Mouse (Mus musculus) left cerebral cortex, adult 18-20 months (tissue): Measurements from ENCODE around the gene Ccdc88b. TPM values are rescaled to one million over a fixed set of nuclear protein-coding genes. Genes with fewer than 3 reads are reported as not detected.

Experiments used
- DNase-seq, 2 experiments: peaks; one replicate each; pipeline ENCODE4 v3.0.0; 2021 to 2022; ENCODE audit warnings: low spot score in 2 of 2, mixed read lengths in 1 of 2
- microRNA-seq, 2 experiments: library from miRNA; unstranded; fragments of <30 nt; microRNA quantifications; one replicate each; pipeline ENCODE4 v1.2.0; 2021
- total RNA-seq, 2 experiments: library from RNA; stranded (reverse); gene quantifications; 2 replicates each; pipeline ENCODE4 v1.2.3; 2021

The Ccdc88b gene
- total RNA-seq, 2 experiments from 2014 or later: 3.4 to 3.5 TPM

DNA sequence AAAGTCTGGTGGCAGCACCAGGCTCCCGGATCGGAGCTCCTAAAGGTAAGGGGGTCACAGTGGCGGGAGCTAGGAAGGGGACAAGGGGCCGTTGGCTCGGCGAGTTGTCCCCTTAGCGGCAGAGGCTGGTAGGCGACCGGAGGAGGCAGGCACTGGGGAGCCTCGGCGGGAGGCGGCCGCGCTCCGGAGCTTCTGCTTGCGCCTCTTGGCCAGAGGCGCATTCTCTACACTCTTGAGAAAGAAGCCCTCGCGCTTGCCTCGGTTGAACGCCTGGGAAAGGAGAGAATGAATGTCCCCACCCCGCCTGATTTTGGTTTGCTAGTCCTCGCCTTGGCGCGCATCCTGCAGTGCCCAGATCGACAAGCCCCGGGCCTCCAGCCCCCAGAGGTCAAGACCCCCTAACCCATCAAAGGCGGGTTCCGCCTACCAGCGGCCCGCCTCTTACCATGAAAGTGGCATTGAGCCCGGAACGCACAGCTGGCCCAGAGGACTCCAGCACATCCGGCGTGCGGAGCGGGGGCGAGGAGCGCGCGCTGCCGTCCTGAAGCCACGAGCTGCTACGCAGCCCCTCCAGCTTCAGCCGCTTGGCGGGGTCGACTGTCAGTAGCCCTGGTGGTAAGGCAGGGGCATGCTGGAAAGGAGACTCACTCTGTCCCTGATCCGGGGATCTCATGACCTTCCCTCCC lies 28.0 kb downstream of the Ccdc88b start:
- DNase-seq: peak in 1 of 2 experiments; percentile 32

DNA sequence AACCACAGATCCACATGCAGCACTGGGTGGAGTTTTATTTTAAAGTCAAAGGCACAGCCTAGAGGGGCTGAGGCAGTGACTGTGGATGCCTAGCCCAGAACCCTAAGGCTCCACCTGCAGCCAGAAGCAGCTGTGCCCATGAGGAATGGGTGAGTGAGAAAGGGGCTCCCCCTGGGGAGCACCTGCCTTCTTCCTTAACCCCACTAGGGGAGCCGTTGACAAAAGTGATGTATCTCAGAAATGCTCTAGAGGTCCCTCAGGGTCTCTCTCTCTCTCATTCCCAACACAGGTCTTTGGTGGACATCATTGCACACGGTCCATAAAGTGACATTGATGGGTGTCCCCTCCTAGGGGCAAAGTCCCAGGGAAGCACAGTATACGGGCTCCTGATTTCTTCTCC lies 28.9 kb downstream of the Ccdc88b start:
- DNase-seq: no peak

DNA sequence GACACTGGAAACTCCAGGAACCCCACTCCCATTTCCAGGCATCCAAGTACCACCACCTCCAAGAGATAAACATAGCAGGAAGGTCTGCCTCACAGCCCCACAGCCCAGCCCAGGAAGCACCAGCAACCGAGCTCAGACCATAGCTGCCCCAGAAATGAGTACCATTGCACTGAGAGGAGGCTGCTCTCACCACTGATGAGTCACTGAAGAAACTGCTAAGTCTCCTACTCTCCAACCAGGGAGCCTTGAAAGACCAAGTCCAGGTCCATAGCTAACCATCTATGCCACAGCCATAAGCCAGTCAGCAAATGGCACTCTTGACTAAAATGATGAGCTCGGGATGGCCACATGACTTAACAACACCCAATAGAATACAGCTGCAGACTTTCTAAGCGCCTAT lies 31.4 kb downstream of the Ccdc88b start:
- DNase-seq: peak in 1 of 2 experiments; percentile 12

DNA sequence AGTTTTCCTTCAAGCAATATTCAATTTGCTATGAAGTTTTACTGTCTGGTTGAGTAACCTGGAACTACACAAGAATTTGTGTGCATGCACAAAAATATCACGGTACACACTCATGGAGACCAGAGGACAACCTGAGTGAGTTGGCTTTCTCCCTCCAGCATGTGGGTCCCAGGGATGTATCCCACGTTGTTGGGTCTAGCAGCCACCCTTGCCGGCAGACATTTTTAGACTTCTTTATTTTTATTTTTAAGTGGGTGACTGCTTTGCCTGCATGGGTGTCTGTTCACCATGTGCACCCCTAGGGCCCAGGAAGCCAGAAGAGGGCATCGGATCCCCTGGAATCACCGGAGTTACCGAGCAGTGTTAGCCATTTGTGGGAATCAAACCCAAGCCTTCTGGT lies 32.6 kb downstream of the Ccdc88b start:
- DNase-seq: peak in 1 of 2 experiments; percentile 24

DNA sequence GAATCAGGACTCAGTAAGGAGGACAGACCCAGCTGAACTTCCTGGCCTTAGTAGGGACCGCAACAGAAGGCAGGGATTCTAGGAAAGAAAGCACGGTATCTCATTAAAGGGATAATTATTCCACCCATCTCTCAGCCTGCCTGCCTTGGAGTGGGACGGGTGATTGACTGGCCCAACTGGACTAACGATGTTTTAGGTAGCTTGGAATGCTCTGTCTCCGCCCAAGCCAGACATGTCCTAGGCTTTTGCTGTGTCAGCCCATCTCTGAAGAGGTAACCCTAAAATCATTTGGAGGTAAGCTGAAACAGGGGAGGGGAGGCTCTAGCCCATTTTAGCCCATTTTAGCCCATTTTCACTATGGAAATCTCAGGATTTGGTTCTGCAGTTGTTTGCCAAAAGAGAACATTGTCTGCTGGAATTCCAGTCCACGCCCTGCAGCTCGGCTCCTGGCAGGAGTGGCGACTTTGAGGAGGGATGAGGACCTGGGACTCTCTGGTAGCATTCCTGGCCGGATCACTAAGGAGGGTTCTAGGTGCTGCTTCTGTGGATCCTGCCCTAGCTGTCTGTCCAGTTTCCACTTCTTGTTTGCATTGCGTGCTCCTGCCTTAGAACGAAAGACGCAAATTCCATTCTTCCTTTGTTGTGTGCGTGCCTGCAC lies 37.3 kb downstream of the Ccdc88b start:
- DNase-seq: no peak

DNA sequence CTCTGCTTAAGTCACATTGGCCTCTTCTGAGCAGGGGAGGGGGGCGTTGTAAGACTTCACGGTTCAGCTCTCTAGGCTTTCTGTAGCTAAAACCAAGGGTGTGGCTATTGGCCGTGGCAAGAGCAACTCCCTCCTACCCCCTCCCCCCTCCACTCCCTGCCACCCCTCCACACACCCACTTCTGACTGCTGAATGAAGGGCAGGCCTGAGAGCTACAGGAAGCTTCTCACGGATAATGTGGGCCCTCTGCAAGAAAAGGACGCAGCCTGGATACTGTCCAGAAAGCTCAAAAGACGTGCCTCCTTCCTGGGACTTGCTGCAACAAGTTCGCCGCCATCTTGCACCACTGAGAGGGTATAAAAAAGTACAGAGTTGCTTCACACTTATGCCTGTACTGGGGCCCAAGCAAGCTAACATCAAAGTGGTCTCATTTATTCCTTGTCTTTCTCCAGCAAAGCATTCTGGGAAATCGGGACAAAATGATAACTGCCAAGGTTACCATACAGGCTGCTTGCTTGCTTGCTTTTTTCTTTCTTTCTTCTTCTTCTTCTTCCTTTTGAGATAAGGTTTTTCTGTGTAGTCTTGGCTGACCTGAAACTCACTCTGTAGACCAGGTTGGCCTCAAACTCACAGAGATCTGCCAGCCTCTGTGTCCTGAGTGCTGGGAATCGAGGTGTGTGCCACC lies 38.7 kb downstream of the Ccdc88b start:
- DNase-seq: no peak

DNA sequence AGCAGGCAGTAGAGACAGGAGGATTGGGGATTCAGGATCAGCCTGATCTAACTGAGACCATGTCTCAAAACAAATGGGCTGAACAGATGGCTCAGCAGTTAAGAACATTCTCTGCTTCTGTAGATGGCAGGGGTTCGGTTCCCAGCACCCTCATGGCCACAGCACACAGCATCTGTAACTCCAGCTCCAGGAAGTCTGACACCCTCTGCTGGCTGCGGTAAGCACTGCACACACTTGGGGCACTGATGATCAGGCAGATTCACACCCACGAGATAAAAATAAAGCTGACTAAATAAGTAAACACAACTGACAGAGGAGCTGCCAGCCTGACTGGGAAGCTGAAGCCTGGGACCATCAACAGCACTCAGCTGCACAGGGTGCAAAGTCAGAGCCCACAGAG lies 43.1 kb downstream of the Ccdc88b start:
- DNase-seq: no peak

DNA sequence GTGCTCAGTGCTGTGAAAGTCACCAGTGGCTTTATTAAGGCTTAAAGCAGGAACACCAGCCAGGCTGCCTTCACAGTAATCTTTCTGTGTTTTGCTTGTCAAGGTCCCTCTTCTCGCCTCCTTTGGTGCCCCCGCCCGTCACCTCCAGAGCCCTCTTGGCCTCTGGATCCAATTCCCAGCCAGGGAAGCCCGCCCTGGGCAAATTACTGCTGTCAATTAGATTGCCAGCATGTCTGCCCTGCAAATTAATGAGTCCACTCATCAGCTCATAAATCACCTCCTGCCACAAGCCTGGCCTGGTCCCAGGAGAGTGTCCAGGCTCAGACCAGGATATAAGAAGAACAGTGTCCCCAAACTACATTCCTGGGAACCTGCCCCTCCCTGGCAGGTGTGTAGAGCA lies 43.6 kb downstream of the Ccdc88b start:
- no peak for DNase-seq

Small RNA genes lying within 50 kb of the gene (microRNA-seq; reads per million reads assigned to microRNA genes)
- 0 reads per million in 2 experiments for gene Mir5046

Other genes with a start within 250 kb of the Ccdc88b start
- 10 to 100 TPM; 37.2 to 44.4 TPM for gene Rps6ka4, start 17.6 kb downstream of the Ccdc88b start, total RNA-seq
- gene Trmt112, start 51.5 kb upstream of the Ccdc88b start, total RNA-seq: 10 to 100 TPM; 46.2 to 46.4 TPM
- 100 to 1,000 TPM; 367 to 381 TPM for gene Prdx5, start 51.9 kb upstream of the Ccdc88b start, total RNA-seq
- 10 to 100 TPM; 69.5 to 72.2 TPM for gene Esrra, start 63.6 kb upstream of the Ccdc88b start, total RNA-seq
- gene Catsperz, start 67.2 kb upstream of the Ccdc88b start, total RNA-seq: 10 to 100 TPM; 16.9 to 22.5 TPM
- 10 to 100 TPM; 29.2 to 37.4 TPM for gene Kcnk4, start 76.3 kb upstream of the Ccdc88b start, total RNA-seq
- gene Bad, start 83.7 kb upstream of the Ccdc88b start, total RNA-seq: 10 to 100 TPM; 39.0 to 40.5 TPM
- 100 to 1,000 TPM; 103 to 106 TPM for gene Gpr137, start 84.3 kb upstream of the Ccdc88b start, total RNA-seq
- gene Ppp1r14b, start 116.8 kb upstream of the Ccdc88b start, total RNA-seq: 10 to 100 TPM; 54.7 to 64.7 TPM
- 10 to 100 TPM; 14.2 to 14.6 TPM for gene Plcb3, start 118.3 kb upstream of the Ccdc88b start, total RNA-seq
- gene Fkbp2, start 122.3 kb upstream of the Ccdc88b start, total RNA-seq: 100 to 1,000 TPM; 106 to 115 TPM
- gene Vegfb, start 129.4 kb upstream of the Ccdc88b start, total RNA-seq: 10 to 100 TPM; 93.3 to 98.7 TPM
- 10 to 100 TPM; 27.8 to 31.8 TPM for gene Dnajc4, start 134.4 kb upstream of the Ccdc88b start, total RNA-seq
- gene Nudt22, start 137.9 kb upstream of the Ccdc88b start, total RNA-seq: 10 to 100 TPM; 12.2 to 14.2 TPM
- 10 to 100 TPM; 19.6 to 24.6 TPM for gene Trpt1, start 137.9 kb upstream of the Ccdc88b start, total RNA-seq
- 1 to 10 TPM; 4.0 to 4.5 TPM for gene Fermt3, start 161.3 kb upstream of the Ccdc88b start, total RNA-seq
- 100 to 1,000 TPM; 211 to 217 TPM for gene Stip1, start 181.8 kb upstream of the Ccdc88b start, total RNA-seq
- gene Macrod1, start 198.6 kb upstream of the Ccdc88b start, total RNA-seq: 10 to 100 TPM; 15.0 to 16.6 TPM
- 10 to 100 TPM; 40.9 to 42.8 TPM for gene Flrt1, start 247.5 kb upstream of the Ccdc88b start, total RNA-seq